Mouse (Mus musculus): ENCODE measurements at regions not wholly inside any gene's neighbourhood (a gene's known extent, or its start where the extent isn't known, plus 50 kb on each side); places are given as distances from the start of the nearest gene placed in this dataset.

GRCm38 (mm10) chr6:127207308-127207707 lies 55.3 kb upstream of the Ccnd2 start:
- no peaks in the 10 kb centered on the region for H3K36me3 ChIP-seq (ENCODE audit: inconsistent target)
- 90% methylated on average over 5 of the region's 5 CpGs for WGBS (ENCODE audit: missing documents)
- H3K4me3 ChIP-seq (ENCODE audit: inconsistent target): no peak overlapping the region
- no peak overlapping the region for H3K27ac ChIP-seq
- H3K79me2 ChIP-seq (ENCODE audit: inconsistent target): no peaks in the 10 kb centered on the region

- WGBS (ENCODE audit: missing documents): 87% methylated on average over 3 of the region's 3 CpGs
- Histone ChIP-seq H3K4me3 (ENCODE audit: inconsistent target) (no peak overlapping the region), H3K27ac (no peak overlapping the region), H3K79me2 (ENCODE audit: inconsistent target) (no peaks in the 10 kb centered on the region), H3K36me3 (ENCODE audit: inconsistent target) (no peaks in the 10 kb centered on the region)
Observed at GRCm38 (mm10) chr6:127213355-127213754, 61.4 kb upstream of the Ccnd2 start.

DNA sequence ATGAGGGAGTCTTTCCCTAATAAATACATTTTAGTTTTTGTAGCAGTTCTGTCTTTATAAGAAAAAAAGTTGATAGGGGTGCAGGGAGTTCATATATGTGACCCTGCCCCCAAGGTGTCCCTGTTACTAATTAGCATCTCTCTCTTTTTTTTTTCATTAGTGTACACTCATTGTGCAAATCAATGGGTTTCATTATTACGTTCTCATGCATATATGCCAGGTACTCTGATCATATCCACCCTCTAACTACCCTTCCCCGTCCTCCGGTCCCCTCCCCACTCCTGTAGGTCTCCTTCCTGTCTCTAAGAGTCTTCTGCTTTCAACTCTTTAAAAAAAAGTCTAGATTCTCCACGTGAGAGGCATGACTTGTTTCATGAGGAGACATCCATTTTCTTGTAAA lies 63.9 kb upstream of the Ccnd2 start:
- WGBS (ENCODE audit: missing documents): 81% methylated on average over 4 of the region's 4 CpGs
- H3K27ac ChIP-seq: no peak overlapping the region
- H3K36me3 ChIP-seq (ENCODE audit: inconsistent target): no peaks in the 10 kb centered on the region

GRCm38 (mm10) chr6:127218634-127219445 lies 66.8 kb upstream of the Ccnd2 start:
- no peak overlapping the region for H3K27ac ChIP-seq
- 90% methylated on average over 15 of the region's 17 CpGs for WGBS (ENCODE audit: missing documents)
- H3K79me2 ChIP-seq (ENCODE audit: inconsistent target): no peaks in the 10 kb centered on the region
- H3K4me3 ChIP-seq (ENCODE audit: inconsistent target): no peak overlapping the region
- H3K36me3 ChIP-seq (ENCODE audit: inconsistent target): no peaks in the 10 kb centered on the region

More for the DNA sequence above, 63.9 kb upstream of the Ccnd2 start:
- Histone ChIP-seq H3K4me3 (ENCODE audit: inconsistent target) (no peak overlapping the region), H3K79me2 (ENCODE audit: inconsistent target) (no peaks in the 10 kb centered on the region)

- Histone ChIP-seq H3K79me2 (ENCODE audit: inconsistent target) (no peaks in the 10 kb centered on the region), H3K36me3 (ENCODE audit: inconsistent target) (no peaks in the 10 kb centered on the region), H3K27ac (no peak overlapping the region), H3K4me3 (ENCODE audit: inconsistent target) (no peak overlapping the region)
- 75% methylated on average over 7 of the region's 7 CpGs for WGBS (ENCODE audit: missing documents)
Observed at GRCm38 (mm10) chr6:127219446-127219802, 67.4 kb upstream of the Ccnd2 start.

GRCm38 (mm10) chr6:127226242-127226983 lies 74.4 kb upstream of the Ccnd2 start:
- no peak overlapping the region for H3K4me3 ChIP-seq (ENCODE audit: inconsistent target)
- WGBS (ENCODE audit: missing documents): 97% methylated on average over 5 of the region's 5 CpGs

DNA sequence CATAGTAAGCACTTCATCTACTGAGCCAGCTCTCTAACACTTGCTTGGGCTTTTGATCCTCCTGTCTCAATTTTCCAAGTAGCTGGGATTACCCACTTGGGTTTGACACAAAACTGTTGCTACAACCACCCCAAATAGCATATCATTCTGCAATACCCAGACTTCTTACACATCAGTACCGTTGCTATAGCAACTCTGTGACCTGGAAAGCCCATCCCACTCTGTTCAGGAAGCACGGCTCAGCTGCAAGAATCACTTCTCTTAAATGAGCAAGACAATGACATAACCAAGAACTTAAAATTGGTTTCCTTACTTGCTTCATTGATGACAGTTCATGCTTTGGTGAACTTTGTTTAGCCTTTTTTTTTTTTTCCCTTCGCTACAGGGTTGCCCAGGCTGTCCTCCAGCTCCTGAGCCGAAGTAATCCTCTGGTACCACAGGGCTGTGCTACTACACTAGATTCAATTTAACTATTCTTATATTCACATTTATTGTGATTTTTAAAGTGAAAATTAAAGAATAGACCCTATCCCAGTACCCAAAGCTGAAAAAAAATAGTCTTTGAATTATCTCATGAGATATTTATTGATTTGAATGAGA lies 84.6 kb upstream of the Ccnd2 start:
- 23% methylated on average over 4 of the region's 4 CpGs for WGBS (ENCODE audit: missing documents)
- H3K79me2 ChIP-seq (ENCODE audit: inconsistent target): no peaks in the 10 kb centered on the region
- no peak overlapping the region for H3K4me3 ChIP-seq (ENCODE audit: inconsistent target)
- no peak overlapping the region for H3K27ac ChIP-seq
- no peaks in the 10 kb centered on the region for H3K36me3 ChIP-seq (ENCODE audit: inconsistent target)

More at GRCm38 (mm10) chr6:127226242-127226983, 74.4 kb upstream of the Ccnd2 start:
- no peak overlapping the region for H3K27ac ChIP-seq
- no peaks in the 10 kb centered on the region for H3K79me2 ChIP-seq (ENCODE audit: inconsistent target)
- H3K36me3 ChIP-seq (ENCODE audit: inconsistent target): no peaks in the 10 kb centered on the region

DNA sequence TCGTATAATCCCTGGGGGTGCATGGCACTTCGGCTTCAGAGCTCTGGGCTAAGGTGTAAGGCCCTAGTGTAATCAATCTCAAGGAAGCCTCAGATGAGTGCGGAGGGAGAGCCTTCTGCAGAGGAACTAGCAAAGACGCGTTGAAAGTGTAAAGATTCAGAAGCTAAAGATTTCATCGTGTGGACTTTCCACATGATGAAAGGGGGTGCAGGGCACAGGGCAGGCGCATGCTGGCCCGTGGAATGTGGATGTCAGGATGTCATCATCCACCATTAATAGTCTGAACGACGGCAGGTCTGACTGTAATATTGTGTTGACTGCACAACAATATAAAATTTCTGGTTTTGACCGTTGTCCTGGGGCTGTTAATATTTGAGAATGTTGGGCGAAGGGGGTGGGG lies 85.2 kb upstream of the Ccnd2 start:
- Histone ChIP-seq H3K27ac (no peak overlapping the region), H3K4me3 (ENCODE audit: inconsistent target) (no peak overlapping the region), H3K79me2 (ENCODE audit: inconsistent target) (no peaks in the 10 kb centered on the region), H3K36me3 (ENCODE audit: inconsistent target) (no peaks in the 10 kb centered on the region)
- WGBS (ENCODE audit: missing documents): 89% methylated on average over 12 of the region's 12 CpGs

- Histone ChIP-seq H3K36me3 (ENCODE audit: inconsistent target) (no peaks in the 10 kb centered on the region), H3K27ac (no peak overlapping the region), H3K79me2 (ENCODE audit: inconsistent target) (no peaks in the 10 kb centered on the region), H3K4me3 (ENCODE audit: inconsistent target) (no peak overlapping the region)
- WGBS (ENCODE audit: missing documents): 16% methylated on average over 12 of the region's 12 CpGs
Observed at GRCm38 (mm10) chr6:127239529-127240471, 87.8 kb upstream of the Ccnd2 start.

DNA sequence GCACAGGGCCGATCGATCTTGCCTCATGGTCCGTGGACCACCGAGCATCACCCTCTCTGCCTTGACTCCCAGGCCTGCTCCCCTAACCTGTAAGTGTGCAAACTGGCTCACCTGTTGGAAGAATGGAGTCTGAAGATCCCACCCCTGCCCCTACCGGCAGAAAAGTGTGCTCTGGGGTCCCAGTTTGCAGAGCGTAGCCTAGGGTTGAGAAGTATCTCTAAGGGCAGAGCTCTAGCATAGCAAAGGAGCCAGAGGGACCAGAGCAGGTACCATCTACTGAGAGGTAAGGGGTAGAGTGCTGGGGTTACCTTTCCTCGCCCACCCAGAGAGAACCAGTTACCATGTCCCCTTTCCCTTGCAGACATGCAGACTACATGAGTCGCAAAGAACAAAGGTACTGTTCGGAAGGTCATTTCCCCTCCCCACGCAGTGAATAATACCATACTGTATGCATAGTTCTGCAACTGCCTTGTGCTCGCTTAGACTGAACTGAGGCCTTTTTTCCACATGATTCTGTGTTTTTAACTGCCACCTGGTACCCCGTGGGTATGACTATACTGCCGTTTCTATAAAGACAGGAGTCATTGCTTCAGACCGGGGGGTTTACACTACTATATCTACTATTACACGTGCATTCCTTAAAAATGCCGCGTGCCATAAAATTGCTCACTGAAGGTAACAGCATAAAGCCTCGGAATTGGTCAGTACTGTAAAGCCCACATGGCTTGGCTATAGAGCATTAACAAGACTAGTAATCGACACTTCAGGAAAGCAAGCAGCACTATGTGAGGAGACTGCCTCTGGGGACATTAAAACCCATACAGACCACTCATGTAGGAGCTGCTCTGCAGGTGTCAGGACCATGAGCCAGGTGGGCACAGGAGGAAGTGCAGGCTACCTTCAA lies 88.7 kb upstream of the Ccnd2 start:
- H3K79me2 ChIP-seq (ENCODE audit: inconsistent target): no peaks in the 10 kb centered on the region
- no peak overlapping the region for H3K27ac ChIP-seq
- H3K4me3 ChIP-seq (ENCODE audit: inconsistent target): no peak overlapping the region
- WGBS (ENCODE audit: missing documents): 80% methylated on average over 19 of the region's 19 CpGs
- H3K36me3 ChIP-seq (ENCODE audit: inconsistent target): no peaks in the 10 kb centered on the region

- H3K79me2 ChIP-seq (ENCODE audit: inconsistent target): no peaks in the 10 kb centered on the region
- 92% methylated on average over 13 of the region's 14 CpGs for WGBS (ENCODE audit: missing documents)
- no peaks in the 10 kb centered on the region for H3K36me3 ChIP-seq (ENCODE audit: inconsistent target)
- H3K4me3 ChIP-seq (ENCODE audit: inconsistent target): no peak overlapping the region
- no peak overlapping the region for H3K27ac ChIP-seq
Observed at GRCm38 (mm10) chr6:127241693-127242425, 89.9 kb upstream of the Ccnd2 start.

DNA sequence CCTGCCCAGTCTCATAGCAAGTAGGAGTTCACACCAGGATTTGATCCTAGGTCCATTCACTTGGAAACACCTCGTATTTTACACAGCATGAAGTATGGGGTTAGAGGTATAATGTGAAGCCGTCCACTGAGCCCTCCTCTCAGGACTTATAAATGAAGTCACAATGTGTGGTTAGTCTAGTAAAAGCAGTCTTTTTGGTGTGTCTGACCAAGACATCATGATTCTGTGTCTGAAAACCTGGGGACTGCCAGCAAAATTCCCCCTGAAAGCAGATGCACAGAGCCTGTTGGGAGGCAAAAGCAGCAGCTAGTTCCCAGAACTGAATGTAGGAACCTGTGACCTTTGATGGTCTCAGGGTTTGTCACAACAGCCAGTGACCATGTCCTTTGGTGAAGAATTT lies 91.0 kb upstream of the Ccnd2 start:
- 100% methylated on average over 2 of the region's 2 CpGs for WGBS (ENCODE audit: missing documents)
- H3K27ac ChIP-seq: no peak overlapping the region

More for the DNA sequence above, 91.0 kb upstream of the Ccnd2 start:
- Histone ChIP-seq H3K4me3 (ENCODE audit: inconsistent target) (no peak overlapping the region), H3K79me2 (ENCODE audit: inconsistent target) (no peaks in the 10 kb centered on the region), H3K36me3 (ENCODE audit: inconsistent target) (no peaks in the 10 kb centered on the region)

Data from macrophage (primary cell).